Mouse (Mus musculus): ENCODE data around the gene Parva.

Gene Parva

GRCm38 (mm10) chr7:112600163-112600562 is 172.9 kb downstream of the Parva start:
- DNase-seq (ENCODE audit: inconsistent ontology term), result no peak

- no peak for DNase-seq (ENCODE audit: inconsistent ontology term)
Observed at GRCm38 (mm10) chr7:112602966-112603365, 175.7 kb downstream of the Parva start.

DNA sequence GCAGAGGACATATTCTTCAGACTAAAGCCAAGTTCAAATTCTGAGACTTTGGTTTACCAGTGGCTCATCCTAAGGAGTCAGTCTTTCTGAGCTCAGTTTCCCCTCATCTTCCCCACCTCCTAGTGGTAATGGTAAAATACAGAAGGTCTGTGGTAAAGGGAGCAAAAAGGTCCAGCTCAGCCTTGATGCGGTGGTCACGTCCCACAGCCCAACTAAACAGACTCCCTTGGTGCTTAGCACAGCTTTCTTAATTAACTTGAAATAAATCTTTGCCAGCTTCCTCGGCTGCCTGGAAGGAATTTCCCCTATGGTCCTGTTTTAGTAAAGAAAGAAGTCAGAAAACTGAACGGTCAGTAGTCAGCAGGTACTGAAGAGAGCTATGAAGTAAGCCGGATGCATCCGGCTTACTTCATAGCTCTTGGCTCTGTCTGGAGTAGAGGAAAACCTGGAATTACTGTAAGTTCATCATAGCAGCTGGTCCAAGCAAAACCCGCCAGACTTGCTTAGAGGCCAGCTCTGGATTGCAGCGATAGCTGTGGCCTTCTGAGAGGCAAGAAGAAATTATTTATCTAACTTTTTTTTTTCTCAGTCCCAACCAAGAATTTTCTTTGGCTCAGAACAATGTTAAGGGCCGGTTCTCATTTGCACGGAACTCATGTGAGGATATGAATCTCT is 176.3 kb downstream of the Parva start:
- DNase-seq (ENCODE audit: inconsistent ontology term), result peak; percentile 36

DNA sequence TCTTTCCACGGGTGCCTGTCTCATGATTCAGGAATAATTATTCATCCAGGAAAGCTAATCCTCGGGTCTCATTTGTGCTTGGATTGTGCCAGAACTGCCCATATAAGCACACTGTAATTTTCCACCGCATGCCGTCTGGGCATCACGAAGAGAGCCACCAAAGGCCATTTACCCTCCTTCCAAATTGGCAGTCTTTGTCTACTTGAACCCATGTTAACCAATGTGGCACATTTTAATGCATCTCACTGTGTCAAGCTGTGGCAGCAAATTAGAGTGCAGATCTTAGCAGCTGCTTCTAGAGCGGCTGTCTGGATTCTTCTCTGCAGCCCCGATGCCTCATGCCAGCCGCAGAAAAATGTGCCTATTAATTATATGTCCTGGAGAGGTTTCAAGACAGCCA is 176.9 kb downstream of the Parva start:
- DNase-seq (ENCODE audit: inconsistent ontology term), result peak; percentile 72

DNA sequence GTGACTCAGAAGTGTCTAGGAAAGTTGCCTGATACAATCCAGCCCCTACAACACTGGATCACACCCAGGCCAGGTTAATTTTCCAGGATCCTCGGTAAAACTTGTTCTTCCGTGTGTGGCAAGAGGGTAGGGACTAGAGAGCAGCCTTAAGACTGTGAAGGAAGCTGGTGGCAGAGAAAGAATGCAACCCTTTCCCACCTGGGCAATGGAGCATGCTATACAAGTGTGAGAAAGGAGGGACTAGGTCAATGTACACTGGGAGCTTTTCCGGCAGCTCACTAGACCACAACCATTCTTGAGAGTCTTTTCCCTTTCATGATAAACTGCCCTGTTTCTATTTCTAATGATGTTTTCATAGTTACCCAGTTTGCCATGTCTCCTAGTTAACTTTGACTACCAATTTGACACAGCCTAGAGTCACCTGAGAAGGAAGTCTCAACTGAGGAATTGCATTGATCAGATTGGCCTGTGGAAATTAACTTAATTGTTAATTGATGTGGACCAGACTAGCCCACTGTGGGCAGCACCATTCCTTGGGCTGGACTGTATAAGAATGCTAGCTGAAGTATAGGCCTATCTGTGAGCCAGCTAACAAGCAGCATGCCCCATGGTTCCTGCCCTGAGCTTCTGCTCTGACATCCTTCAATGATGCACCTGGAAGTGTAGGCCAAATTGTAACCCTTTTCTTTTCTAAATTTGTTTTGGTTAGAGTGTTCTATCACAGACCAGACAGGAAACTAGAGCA is 186.9 kb downstream of the Parva start:
- no peak for DNase-seq (ENCODE audit: inconsistent ontology term)

DNA sequence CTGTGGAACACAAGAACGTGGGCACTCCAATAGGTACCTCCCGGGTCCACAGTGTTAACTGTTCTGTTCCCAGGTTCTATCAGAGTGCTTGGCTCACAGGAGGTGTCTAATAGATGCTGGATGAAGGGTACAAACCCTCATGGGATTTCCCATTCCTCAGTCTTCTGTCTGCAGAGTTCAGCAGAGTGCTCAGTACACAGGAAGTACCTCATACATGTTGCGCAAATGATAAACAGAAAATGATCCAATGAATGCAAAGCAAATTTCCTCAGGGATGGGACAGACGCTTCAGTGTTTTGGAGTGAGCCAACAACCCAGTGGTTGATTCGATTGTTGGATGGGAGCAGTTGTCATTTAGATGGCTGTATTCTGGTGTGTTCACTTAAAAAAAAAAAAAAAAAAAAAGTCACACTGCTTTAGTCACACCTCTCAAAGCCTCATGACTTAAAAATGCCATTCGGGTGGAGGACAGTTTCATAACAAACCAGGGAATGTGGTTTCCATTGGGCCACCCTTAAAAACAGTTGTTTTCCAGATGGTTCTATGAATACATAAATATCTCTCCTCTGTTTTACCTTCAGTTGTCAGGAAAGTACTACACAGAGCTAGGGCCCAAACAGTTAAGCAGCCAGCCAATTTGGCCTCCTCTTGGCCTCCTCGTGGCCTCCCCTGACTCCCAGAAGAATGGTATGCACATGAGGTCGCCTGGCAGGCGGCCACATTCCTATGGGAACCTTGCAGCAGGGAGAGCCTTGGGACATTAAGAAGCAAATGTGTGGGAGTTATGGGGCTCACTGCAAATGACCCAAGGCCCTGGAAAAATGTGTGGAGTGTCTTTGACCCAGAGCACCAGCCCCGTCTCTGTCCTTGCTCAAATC is 187.7 kb downstream of the Parva start:
- peak; percentile 94 for DNase-seq (ENCODE audit: inconsistent ontology term)

DNA sequence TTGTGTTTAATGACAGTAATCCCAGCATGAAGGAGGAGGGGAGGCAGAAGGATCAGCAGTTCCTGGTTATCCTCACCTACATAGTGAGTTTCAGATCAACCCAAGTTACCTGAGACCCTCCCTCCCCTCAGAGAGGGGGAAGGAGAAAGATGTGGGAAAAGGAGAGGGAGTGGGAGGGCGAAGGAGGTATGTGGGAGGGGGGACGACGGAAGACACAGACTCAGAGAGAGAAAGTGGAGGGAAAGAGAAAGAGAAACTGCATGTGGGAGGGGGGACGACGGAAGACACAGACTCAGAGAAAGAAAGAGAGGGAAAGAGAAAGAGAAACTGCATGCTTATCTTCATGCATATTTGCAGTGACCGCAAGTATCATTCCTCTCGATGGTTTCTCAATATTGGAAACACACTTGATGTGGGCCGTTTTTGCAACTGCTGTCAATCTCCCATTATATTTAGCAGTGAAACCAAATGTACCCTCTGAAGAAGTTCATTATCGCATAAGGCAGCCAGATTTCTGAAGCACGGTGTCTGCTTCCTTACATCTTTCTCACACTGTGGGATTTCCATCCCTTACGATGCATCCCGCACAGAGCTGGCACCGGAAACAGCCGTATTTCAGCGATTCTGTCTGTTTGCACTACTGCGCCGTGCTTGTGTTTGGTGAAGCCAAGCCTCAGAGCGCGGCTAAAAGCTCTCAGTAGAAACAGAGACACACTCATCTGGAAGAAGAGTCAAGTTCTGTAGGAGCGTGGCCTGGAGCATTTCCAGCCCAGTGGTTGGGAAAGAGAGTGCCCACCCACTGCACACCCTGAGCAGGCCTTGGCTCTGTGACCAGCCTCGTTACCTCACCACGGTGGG is 193.2 kb downstream of the Parva start:
- peak; percentile 13 for DNase-seq (ENCODE audit: inconsistent ontology term)

GRCm38 (mm10) chr7:112627481-112627880 is 200.2 kb downstream of the Parva start:
- DNase-seq (ENCODE audit: inconsistent ontology term), result no peak

DNA sequence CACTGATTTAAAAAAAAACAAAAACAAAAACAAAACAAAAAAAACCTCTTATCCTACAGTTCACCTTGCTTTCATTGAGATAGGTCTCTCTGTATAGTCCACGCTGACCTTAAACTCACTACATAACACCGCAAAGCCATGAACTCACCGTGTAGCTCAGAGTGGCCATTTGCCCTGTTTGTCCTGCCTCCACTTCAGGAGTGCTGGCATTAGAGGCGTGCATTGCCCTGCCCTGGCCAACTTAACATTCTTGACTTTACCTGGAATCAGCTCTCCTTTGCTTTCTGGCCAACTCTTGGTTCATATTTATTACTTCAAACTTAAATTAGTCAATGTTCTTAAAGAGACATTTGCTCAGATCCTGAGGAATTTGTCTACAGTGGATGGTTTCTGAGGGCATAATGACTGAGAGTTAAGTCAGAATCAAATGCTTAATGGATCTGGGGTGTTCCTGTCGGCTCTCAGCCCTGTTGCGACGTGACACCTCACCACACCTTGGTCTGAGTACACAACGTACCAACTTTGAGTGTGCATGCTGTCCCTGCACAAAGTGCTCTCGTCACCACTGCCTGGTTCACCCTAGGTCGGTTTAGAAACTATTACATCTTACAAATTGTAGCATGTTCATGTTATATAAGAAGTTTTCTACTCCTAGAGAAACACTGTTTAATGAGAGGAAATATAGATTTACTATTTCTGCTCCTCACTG is 207.4 kb downstream of the Parva start:
- DNase-seq (ENCODE audit: inconsistent ontology term), result no peak

DNA sequence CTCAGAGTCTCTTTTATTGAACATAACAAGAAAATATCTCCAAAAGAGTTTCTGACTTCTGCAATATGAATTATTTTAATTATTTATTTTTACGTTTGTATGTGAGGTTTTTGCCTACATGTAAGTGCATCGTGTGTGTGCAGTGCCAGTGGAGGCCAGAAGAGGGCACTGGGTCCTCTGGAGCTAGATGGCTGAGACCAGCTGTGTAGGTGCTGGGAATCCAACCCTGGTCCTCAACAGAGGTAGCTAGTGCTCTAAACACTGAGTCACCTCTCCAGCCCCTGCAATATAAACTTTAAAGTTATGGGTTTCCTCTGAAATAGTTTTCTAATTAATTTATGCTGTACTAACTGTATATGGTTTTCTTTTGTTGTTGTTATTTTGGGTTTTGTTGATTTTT is 208.6 kb downstream of the Parva start:
- no peak for DNase-seq (ENCODE audit: inconsistent ontology term)
